Mouse (Mus musculus) kidney, postnatal 36 days (tissue): Measurements from ENCODE around the gene Gpr146.
"Not testable (repeated sequence)": the region's sequence is repeated elsewhere in the genome, so short reads cannot be mapped to it uniquely, and the experiment has no call there.

Source experiments
- DNase-seq, 2 experiments: peaks; one replicate each; pipeline ENCODE4 v3.0.0; 2021 to 2022; ENCODE audit warnings: mixed read lengths in 2 of 2

Gene Gpr146

DNA sequence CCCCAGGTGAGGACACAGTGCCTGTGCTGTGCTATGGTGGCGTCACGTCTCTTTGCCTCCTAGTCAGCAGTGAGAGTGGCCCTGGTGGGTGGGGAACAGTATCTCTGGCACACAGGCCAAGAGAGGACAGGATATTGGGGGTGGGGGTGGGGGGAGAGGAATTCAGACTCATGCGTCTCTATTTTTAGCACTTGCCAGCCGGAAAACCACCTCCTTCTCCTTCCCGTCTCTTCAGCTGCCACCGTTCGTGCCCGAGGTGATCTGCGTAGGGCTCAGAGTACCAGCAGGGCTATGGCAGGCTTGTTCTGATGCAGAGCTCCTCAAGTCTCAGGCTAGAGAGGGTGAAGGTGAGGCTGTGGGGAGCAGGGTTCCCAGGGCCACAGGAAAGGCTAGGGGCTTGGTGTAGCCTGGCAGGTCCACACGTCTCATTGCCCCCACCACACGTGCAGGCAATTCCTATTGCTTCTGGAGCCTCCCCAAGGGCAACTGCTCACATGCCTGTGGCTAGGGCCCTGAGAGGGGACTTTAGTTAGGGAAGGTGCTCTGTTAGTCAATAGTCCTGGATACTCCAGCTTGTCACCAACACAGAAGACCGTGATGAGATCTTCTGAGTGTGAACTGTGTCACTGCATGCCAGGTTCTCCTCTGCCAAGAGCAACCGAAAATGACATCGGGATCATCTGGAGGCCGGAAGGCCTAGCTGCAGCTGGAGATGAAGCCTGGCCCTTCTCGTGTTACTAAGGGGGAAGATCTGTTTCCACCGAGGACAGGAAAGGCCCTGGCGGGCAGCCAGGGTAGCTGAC lies at the start of gene Gpr146:
Gpr146 (plus strand) TSS at position 230 of the 803 bp plus-strand sequence.
- DNase-seq: peak; percentile 86 to 87

DNA sequence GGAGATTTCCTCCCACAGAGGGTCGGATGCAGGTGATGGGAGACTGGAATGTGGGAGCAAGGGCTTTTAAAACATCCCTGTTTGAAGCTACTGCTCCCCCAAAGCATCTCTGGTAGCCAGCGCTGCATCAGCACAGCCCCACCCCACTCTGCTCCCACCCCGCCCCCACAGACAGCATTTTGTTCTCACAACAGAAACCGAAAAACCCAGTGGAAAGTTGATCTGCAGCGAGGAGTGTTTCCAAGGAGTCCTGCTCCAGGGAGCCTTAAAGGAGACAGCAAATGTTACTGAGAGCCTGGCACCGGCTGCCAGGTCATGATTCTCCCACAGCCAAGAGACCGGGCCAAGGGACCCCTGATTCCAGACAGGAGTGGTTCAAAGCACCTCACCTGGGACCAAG lies 46.7 kb upstream of the Gpr146 start:
- DNase-seq: no peak

DNA sequence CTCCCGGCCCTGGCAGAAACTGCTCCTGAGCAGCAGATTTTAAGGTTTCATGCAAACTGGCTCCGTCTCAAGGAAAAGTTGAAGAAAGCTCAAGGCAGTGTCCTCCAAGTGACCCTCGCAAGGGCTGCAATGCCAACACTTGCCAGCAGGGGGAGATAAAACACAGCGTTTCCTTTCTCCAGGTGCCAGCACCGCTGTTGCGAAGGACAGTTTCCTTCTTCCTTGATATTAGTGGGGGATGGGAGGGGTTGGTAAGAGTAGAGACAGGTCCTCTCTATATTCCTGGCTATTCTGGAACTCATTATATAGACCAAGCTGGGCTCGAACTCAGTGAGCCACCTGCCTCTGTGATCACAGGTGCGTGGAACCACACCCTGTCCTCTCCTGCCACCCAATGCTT lies 45.8 kb upstream of the Gpr146 start:
- DNase-seq: peak; percentile 88 to 93

DNA sequence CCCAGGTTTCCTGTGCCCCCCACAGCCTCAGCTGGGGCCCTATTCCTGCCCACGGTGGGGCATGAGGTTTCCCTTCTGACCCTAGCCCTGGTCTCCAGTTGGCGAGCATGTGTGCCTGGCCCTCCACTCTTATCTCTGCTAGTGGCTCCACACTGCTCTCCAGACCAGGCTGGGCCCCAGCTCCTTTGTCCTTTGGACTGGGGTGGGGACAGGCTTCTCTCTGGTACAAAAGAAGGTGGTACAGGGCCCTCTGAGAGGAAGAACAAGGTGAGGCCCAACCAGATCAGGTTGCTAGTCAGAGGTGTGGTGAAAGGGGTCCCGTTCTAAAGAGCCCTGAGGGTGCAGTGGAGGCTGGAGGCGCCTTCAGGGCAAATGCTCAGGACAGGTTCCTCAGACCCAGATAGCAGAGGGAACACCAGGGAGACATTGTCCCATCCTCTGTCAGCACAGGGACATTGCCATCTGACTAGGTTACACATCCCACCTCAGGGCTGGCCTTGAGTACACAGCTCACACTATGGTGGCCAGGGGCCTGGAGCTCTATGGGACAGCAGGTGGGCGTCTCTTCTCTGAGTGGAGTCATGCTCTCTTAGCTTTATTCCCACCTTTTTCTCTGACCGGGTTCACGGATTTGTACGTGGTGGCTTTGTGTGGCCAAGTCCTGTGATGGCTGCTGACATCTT lies 44.8 kb upstream of the Gpr146 start:
- peak in 1 of 2 experiments; percentile 25 for DNase-seq

DNA sequence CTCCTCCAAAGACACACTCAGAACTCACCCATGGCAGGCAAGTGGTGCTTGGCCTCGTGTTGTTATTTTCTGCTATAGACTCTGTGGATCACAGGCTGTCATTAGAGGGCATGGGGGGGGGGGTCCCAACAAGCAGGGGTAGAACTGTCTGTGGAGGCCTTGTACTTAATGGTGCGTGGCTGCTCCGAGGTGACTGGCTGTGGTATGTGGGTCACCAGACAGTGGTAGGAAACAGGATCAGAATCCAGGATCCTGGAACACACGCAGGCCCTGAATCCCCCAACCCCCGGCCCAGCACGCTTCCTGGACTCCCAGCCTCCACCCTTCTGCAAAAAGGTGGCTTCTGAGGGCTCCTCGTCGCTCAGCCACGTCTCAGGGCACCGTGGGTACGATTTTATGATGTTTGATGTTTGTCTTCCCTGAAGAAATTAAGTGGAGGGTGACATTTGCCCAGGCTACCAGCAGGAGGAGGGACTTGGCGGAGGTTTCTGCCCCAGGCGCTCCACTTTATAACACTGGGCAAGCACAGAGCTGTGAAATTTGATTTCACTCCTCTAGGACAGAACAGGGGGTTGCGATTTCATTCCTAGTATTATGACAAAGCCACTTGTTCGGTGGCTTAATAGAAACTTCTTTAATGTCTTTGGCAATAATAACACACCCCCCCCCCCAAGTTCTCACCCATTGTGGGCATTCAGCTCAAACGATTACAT lies 44.0 kb upstream of the Gpr146 start:
- peak; percentile 63 to 67 for DNase-seq

DNA sequence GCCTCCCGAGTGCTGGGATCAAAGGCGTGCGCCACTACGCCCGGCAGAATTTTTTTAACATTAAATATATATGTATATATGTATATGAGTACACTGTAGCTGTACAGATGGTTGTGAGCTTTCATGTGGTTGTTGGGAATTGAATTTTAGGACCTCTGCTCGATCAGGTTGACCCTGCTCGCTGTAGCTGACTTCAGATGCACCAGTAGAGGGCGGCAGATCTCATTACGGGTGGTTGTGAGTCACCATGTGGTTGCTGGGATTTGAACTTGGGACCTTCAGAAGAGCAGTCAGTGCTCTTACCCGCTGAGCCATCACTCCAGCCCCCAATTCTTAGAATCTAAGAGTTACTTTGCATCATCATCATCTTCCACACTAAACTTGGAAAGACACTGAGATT lies 43.1 kb upstream of the Gpr146 start:
- not testable (repeated sequence) for DNase-seq

DNA sequence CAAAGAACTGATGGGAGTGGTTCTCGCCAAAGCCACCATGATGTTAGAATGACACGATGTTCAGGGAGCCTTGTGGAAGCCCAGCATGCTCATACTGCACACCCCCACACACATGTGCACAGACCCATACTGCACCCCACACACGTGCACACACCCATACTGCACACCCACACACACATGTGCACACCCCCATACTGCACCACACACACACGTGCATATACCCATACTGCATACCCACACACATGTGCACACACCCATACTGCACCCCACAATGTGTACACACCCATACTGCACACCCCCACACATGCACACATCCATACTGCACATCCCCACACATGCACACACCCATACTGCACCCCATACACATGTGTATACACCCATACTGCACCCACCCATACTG lies 41.9 kb upstream of the Gpr146 start:
- no peak for DNase-seq

DNA sequence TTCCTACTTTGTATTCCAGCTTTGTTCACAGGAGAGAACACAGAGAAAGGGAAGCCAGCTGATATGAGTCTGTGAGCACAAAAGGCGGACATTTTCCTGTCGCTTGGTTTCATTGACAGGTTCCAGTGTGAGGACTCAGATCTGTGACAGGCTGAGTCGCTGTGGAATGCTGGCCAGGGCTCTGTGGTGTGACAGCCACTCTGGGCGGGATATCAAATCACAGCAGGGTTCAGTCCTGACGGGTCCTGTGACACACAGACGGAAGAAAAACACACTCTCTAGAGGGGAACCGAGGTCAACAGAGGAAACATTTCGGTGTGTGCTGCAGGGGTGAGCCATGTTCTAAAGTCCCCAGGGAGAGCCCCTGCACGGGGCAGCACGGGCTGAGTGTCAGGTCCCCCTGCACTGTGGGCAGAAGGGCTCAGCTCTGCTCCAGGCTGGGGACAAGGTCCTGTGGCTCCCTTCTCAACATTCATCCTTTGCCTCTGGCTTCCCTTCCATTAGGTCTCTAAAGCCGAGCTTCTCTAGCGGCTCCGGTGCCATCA lies 39.6 kb upstream of the Gpr146 start:
- no peak for DNase-seq

DNA sequence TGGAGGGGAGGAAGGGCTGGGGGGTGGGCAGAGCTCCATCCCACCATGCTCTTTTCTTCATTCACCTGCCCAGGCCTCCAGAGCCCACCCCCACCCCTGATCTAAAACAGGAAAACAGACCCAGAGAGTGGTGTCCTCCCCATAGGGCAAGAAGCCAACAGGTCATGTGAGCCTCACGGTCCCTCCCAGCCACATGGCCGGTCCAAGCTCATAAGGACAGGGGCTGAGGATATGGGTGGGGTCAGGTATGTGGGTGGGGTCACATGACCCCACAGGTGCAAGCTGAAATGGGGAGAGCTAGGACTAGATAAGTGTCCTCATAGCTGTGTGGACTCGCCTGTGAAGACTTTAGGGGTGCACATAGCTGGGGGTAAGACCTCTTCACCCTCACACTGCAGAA lies 39.1 kb upstream of the Gpr146 start:
- peak; percentile 69 to 80 for DNase-seq

DNA sequence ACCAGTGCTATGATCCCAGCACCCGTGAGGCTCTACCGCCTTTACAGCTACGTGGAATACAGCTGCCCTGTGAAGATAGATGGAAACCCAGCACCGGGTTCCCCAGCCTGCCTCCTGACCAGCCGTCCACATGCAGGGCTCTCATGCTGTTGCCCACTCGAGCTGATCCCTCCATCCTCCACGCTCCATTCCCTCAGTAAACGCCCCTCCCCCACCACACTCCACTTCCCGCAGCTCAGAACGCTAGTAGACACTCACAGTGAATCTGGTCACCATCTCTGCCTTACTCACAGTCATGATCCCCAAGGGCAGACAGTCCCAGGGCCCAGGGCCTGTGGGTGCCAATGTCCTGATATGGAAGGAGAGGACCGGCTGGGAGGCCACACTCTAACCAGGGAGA lies 38.6 kb upstream of the Gpr146 start:
- no peak for DNase-seq

DNA sequence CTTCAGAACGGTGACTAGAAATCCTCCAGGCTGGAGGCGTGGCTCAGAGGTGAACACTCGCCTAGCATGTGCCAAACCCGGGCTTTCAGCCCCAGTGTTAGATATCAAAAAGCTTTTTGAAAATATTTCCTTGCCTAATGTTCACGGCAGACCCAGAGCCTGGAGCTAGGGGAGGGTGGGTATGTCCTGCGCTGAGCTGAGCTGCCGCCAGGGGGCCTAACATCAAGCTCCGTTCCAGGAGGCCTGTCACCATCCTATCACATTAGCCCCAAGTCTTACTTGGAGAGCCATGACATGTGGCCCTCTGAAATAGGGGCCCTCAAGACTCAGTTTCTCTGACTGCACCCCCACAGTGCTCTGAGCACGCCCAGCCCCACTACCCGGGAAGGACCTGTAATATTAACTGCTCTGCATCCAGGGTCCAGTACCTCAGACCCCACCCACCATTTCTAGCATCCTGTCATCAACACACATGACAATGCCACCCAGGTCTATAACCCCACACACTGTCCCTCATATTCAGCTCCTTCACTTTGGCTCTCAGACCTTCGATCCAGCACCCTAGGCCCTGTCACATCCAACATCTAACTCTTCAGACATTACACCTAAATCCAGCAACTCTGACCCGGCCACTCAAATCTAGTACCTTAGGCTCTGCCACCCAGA lies 33.3 kb upstream of the Gpr146 start:
- DNase-seq: peak; percentile 75 to 90

DNA sequence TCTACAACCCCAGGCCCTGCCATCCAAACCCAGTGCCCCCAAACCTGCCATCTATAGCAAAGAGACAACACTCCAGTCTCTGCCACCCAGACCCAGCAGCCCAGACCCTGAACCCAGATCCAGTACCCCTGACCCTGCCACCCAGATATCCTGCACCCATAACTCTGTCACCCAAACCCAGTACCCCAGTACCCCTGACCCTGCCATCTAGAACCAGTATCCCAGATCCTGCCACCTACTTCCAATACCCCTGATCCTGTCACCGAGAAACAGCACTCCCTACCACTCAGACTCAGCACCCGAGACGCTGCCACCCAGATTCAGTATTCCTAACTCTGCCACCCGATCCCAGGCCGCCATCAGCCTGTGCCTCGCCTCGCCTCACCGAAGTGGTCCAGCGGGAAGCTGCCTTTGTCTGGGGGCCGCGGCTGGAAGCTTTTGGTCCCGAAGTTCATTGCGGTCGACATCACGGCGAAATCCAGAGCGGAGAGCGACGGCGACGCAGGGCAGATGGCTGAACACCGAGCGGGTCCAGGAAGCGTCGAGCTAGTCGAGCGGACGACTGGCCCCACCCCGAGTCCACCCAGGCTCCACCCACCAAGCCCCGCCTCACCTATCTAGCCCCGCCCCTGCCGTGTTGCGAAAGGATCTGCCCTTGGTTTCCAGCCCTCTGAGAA lies 32.7 kb upstream of the Gpr146 start:
- peak; percentile 96 to 98 for DNase-seq

DNA sequence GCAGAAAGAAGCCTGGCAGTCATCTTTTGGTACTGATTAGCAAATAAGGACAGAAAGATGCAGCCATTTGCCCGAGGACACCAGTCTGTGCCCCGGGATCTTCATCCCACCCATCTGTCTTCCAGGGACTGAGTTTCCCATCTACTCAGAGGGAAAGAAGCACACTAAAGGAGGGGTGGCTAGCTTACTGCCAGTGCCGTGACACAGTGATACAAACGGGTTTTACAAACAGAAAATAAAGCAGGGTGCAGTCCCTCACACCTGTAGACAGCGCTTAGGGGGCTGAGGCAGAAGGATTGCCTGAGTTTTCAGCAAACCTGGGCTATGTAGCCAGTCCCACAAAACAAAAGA lies 32.2 kb upstream of the Gpr146 start:
- DNase-seq: no peak

DNA sequence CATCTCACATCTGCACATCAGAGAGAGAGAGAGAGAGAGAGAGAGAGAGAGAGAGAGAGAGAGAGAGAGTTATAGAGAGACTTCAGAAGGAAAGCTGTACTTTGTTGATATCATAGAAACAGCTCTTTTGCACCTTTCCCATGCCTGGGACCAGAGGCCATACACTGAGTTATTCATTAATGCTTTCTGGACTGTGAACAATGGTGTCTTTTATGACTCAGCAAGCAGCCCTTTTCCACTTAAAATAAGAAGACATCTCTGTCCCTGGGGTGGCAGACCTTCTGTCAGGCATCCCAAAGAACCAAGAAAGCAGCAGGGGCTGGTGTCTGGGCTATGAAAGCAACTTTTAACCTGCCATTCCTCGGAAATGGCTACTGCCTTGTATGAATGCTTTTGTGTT lies 30.3 kb upstream of the Gpr146 start:
- peak in 1 of 2 experiments; percentile 65 for DNase-seq

DNA sequence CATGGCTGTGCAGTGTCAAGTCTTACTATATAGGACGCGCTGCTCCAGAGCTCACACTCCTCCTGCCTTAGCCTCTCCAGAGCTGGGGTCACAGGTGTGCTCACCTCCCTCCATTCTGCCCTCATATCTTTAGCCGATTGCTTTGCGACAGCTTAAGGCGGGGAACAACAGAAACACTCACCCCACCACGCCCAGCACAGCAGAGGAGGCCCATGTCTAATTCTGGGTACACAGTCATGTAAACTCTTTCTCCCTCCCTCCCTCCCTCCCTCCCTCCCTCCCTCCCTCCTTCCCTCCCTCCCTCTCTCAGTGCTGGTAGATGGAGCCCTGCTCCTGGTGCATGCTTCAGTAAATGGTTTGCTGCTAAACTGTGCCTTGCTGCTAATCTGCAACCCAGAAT lies 27.8 kb upstream of the Gpr146 start:
- no peak for DNase-seq

DNA sequence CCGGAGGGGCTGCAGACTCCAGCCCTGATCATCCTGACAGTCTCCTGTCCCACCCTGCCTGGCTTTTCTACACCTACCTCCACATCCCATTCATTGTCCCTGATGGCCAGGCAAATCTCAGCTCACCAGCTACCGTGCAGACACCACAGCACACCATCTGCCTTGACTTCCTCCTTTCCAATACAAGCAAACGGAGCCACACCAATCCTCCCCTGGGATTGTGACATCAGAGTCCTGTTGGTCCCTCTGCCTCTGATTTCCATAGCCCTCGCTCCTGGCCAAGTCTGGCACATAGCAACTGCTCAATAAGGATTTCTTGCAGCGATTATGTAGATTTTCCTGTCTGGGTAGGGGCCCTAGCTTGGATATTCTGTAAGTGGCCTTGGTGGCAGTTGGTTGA lies 26.4 kb upstream of the Gpr146 start, which contains the start of gene Cox19:
Cox19 (minus strand) TSS at position 285 of the 400 bp plus-strand sequence.
- DNase-seq: no peak

DNA sequence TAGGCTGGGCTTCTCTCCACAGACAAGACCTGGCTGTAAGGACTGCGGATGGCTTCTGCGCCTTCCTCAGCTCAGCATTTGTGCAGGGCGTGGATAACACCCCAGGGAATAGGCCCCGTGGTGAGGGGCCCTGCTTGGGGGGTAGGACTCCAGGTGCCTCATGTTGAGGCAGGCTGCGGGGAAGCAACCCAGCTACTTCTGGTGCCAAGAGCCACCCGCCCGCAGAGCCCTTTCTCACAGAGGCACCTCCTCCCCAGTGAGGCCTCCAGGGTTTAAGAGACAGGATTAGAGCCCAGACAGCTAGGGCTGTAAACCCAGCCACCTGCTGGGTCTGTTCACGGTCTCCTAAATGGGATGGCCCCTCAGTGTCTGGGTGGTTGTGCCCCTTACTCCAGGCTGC lies 25.9 kb upstream of the Gpr146 start:
- DNase-seq: no peak

DNA sequence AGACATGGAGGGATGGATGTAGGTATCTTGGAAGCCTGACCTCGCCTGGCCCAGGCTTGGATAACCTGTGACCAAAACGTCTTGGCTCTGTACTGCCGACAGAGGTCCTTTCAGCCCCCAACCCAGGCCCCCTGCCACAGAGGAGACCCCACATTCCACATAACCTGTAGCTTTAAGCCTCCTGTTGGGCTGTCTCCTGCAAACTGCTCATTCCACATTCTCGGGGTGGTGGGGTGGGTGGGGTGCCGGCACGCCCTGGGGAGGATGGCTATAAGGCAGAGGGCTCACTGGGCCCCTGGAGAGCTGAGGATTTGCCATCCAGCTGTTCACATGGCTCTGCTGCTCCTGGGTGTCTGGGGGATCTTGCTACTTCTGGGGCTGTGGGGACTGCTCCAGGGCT lies 25.2 kb upstream of the Gpr146 start, which contains the start of gene Cyp2w1:
Cyp2w1 (plus strand) TSS at position 301 of the 400 bp plus-strand sequence.
- DNase-seq: no peak

DNA sequence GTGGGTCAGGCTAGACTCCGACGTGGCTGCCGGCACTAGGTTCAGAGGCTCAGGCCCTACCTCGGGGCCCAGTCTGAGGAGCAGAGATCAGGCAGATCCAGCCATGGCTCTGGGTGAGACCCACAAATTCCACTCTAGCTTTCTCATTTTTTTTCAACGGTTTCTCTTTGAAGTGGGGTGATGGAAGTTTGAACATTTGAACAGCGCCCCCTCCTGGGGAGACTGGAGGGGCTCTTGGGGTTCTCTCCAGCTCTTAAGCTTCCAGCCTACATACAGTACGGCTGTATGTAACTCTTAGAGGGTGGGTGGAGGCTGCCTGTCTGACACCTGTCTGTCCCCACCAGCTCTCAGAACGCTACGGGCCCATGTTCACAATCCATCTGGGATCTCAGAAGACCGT lies 24.0 kb upstream of the Gpr146 start:
- peak in 1 of 2 experiments; percentile 57 for DNase-seq

DNA sequence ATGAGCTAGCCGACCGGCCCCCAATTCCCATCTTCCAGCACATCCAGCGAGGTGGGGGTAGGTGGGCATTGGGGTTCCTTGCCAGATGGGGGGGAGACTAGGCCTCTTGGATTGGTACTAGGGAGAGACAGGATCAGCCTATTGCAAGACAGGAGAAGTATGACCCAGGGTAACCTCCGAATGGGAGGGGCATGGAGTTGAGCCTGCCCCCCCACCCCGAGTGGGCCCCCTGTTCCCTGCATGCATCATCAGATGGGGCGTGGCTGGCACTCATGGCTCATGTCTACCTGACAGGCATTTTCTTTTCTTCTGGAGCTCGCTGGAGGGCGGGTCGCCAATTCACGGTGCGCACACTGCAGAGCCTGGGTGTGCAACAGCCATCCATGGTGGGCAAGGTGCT lies 23.6 kb upstream of the Gpr146 start:
- no peak for DNase-seq

DNA sequence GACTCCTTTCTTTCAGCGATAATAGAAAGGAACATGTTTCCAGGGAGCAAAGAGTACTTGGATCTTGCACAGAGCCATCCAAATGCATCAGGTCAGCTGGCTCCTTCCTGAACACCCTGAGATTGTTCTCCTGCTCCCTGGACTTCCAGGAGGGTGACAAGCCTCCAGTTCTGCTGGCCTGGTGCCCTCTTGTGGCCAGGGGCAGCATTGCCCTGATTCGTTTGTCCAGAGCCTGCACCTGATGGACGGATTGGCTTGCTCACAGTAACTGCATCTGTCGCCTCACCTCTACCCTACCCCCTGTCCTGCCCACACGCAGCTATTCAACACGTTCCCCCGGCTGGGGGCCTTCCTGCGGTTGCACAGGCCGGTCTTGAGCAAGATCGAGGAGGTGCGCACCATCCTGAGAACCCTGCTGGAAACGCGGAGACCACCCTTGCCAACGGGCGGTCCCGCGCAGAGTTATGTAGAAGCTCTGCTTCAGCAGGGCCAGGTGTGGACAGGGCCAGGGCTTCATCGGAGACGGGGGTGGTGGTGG lies 22.2 kb upstream of the Gpr146 start:
- DNase-seq: peak; percentile 89 to 96

DNA sequence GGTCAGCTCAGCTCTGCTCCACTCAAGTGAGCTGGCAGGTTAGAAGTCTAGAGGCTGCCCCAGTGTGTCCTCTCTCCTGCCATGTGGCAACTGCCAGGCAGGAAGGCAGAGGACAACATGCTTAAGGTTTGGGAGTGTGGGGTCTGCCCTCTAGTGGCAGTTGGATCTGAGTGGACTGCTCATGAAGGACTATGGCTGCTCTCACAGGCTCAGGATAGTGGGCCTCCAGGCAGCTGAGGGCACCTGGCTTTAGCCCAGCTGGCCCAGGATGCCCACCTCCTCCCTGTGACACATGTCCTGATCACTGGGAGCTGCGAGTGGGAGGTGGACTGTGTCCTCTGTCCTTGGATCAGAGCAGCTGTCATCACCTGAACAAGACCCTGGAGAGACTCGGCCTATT lies 18.8 kb upstream of the Gpr146 start:
- peak; percentile 72 to 81 for DNase-seq
